Mouse (Mus musculus) kidney, adult 8-10 months (tissue): ENCODE measurements around the gene Slc12a5.
A peak's percentile ranks its signal among the peaks of the same experiment; 100 is the strongest.

Source experiments
- DNase-seq, 2 experiments: peaks; one replicate each; pipeline ENCODE4 v3.0.0; 2022

Slc12a5 gene

DNA sequence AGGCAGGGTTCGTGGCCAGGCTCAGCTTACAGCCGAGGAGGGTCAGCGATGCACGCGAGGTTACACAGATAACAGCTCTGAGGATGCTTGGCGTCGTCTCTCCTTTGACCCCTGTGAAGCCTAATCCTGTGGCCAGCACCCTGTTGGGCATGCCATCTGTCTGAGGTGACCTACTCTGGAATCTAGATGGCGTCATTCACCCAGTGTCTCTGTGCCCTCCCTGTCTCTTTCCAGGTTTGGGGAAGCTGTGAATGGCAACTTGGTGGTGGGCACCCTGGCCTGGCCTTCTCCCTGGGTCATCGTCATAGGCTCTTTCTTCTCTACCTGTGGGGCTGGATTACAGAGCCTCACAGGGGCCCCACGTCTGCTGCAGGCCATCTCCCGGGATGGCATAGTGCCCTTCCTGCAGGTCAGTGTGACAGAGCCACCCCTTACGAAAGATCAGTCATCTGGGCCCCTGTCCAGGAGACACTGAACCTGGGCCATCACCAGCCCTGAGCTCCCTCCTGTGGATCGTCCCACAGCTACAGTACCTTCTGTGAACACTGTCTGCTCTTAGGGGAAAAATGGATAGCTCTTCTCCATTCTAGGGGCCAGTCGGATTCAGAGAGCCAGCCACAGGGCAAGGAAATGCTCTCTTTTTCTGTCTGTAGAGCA lies 25.9 kb downstream of the Slc12a5 start:
- DNase-seq, result no peak

DNA sequence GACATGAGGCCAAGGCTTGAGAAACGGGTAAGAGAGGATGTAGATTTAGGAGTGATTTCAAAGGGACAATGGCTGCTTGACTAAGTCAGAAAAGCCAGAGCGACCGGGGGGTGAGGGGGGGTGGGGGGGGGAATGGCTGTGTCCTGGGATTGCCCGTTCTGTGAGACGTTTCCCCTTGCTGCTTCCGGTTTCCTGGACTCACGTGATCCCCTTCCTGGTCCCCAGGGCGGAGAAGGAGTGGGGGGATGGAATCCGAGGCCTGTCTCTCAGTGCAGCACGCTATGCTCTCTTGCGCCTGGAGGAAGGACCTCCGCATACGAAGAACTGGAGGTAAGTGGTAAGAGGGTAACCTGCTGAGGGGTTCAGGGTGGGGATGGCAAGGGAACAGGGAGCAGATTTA lies 28.2 kb downstream of the Slc12a5 start:
- peak in 1 of 2 experiments; percentile 19 for DNase-seq

- DNase-seq, result no peak
Measured at GRCm38 (mm10) chr2:164991111-164991510, 30.5 kb downstream of the Slc12a5 start.

- DNase-seq, result peak; percentile 12 to 26
Measured at GRCm38 (mm10) chr2:164991808-164992207, 31.2 kb downstream of the Slc12a5 start.

- DNase-seq, result no peak
Measured at GRCm38 (mm10) chr2:164994156-164994555, 33.6 kb downstream of the Slc12a5 start.

GRCm38 (mm10) chr2:164994659-164995428 lies 34.2 kb downstream of the Slc12a5 start:
- no peak for DNase-seq

DNA sequence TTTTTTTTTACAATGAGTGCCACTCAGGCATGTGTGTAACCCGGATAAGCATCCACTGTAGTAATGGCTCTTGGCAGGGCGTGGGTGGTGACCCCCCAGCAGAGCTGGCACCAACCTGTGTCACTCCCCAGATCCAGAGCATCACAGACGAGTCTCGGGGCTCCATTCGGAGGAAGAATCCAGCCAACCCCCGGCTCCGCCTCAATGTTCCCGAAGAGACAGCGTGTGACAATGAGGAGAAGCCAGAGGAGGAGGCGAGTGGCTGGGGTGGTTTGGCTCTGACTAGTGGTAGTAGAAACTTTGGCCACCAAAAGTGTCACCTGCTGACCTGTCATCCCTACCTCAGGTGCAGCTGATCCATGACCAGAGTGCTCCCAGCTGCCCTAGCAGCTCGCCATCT lies 35.4 kb downstream of the Slc12a5 start:
- no peak for DNase-seq

GRCm38 (mm10) chr2:164996848-164997720 lies 36.5 kb downstream of the Slc12a5 start:
- no peak for DNase-seq

- peak; percentile 22 to 41 for DNase-seq
Measured at GRCm38 (mm10) chr2:164997721-164998428, 37.3 kb downstream of the Slc12a5 start.

- no peak for DNase-seq
Measured at GRCm38 (mm10) chr2:165001958-165002357, 41.4 kb downstream of the Slc12a5 start.

GRCm38 (mm10) chr2:165003108-165003507 lies 42.5 kb downstream of the Slc12a5 start:
- peak; percentile 41 to 51 for DNase-seq

GRCm38 (mm10) chr2:165004237-165004636 lies 43.6 kb downstream of the Slc12a5 start:
- peak; percentile 30 for DNase-seq

GRCm38 (mm10) chr2:165006813-165007212 lies 46.2 kb downstream of the Slc12a5 start:
- DNase-seq, result no peak

DNA sequence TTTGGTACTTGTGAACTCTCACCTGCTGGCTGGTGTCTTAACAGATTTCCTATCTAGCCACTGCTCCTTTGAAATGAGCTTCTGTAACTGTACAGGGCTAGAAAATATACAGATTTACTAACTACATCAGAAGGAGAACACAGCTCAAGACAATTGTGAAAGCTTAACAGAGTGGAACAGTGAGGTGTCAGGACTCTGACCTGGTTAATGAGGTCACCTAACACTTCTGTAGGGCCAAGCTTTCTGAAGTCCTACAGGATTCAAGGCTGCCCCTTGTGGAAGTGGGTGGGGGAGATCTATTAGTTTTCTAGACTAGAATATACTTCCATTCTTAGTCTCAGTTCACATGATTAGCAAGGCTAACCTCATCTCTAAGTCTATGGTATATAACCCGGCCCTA lies 47.4 kb downstream of the Slc12a5 start:
- DNase-seq, result peak; percentile 19 to 24

- no peak for DNase-seq
Measured at GRCm38 (mm10) chr2:165009161-165009560, 48.6 kb downstream of the Slc12a5 start.

DNA sequence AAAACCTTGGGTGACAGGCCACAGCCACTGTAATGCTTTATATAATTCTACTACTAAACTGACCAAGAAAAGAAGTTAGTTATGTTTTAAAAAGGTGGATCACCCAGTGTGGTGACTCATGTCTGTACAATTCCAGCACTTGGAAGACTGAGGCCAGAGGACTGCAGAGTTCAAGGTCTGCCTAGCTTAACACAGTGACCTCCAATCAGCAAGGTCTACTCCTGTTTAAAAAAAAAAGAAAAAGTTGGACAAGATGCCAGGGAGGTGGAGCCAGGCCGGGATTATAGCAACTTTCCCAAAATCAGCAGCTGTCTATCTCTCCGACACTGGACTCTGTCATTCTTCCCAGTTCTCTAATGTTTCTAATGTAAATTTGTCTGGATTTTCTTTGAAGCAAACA lies 49.0 kb downstream of the Slc12a5 start:
- DNase-seq, result peak; percentile 67 to 75

GRCm38 (mm10) chr2:165010351-165010750 lies 49.7 kb downstream of the Slc12a5 start:
- no peak for DNase-seq

DNA sequence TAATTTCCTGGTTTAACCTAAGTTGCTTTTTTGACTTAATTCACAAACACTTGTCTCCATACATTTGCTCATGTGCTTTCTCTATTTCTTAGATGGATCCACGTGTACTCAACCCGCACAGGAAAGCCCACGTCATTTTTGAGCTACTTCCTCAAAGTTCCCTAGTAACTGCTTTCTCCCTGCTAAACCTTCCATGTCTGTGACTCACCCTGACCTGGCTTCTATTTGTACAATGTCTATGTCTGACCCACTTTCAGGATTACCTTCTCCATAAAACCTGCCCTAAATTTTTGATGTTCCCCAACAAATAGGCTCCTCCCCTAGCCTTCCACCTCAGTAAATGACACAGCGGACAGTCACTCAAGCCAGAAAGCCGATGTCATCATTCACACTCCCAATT lies 54.3 kb downstream of the Slc12a5 start:
- DNase-seq, result no peak

DNA sequence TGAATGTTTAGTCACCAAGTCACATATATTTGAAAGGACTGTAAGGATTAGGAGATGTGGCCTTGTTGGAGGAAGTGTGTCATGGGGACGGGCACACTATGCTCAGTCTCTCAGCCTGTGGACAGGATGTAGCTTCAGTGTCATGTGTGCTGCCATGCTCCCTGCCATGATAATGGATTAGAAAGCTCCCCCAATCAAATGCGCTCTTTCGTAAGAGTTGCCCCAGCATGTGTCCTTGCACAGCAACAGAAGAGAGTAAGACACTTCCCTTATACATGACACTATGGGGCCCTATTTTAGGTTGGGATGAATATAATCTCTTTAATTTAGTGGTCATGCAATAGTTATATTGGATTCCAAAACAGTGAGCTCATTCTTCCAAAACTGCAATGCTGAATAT lies 59.9 kb downstream of the Slc12a5 start:
- DNase-seq, result no peak

GRCm38 (mm10) chr2:165027163-165027562 lies 66.6 kb downstream of the Slc12a5 start:
- DNase-seq, result no peak

- DNase-seq, result peak; percentile 22
Measured at GRCm38 (mm10) chr2:165032533-165032932, 71.9 kb downstream of the Slc12a5 start.

DNA sequence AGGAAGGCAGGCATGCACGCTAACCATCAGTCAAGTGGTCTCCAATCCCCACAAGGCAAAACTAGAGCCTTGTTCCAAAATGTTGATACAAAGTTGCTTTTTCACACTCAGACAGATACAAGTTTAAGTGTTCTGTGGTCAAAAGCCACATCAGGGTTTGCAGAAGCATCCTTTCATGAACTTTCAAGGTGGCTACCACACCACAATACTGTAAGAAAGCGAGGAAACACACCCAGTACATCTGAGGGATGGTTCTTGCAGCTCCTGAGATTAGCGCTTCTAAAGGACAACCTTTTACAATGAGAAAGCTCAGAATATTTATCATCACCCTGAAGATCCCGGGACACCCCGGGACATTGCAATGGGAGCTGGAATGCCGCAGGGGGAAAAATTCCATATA lies 72.7 kb downstream of the Slc12a5 start:
- DNase-seq, result no peak
